Mouse (Mus musculus) induced T-regulatory cell, adult 2 months (primary cell): ENCODE data around the gene Ap4b1.
"Not testable (repeated sequence)": the region's sequence is repeated elsewhere in the genome, so short reads cannot be mapped to it uniquely, and the experiment has no call there.

ENCODE experiments used
- DNase-seq: peaks from one replicate; pipeline ENCODE4 v3.0.0-alpha.2; 2012; ENCODE audit warnings: low read depth

Gene Ap4b1

DNA sequence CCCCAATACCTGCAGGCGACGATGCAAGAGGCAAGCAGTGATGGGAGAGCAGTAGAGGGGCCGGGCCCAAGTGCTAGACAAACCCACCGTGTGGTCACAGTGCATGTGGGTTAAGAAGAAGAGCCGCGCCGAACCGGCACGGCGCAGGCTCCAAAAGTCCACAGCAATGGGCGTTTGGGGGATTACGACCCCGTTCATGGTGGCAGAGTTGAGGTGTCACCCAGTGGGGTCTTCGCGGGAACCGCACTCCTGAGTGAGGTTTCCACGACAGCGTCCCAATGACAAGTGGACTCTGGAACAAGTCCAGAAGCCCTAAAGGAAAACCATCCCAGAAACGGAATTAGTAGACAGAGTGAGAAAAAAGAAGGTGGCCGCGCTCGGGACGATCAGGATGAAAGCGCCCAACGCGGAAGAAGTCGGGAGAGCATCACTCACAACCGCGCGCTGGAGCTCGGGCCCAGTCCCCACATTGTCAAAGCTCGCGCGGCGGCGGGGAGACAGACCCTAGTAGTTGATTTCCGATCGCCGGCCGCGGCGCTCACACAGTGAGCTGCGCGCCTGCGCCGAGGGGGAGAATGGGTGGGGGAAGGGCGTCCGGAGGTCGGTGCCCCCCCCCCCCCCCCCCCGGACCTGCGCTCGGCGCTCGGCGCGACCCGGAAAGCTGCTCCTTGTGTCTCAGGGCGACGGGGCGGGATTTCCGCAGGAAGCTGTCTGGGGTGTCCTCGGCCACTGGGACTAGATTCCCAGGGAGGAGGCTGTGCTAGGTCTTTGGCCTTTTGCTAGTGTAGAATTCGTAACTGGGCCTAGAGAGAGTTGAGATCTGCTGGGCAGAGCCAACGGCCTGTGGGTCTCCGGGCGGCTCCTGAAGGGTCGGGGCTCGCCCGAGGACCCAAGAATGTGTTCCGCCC lies at the start of gene Ap4b1, which contains the start of the genes Dclre1b and Gm43064:
Gene Ap4b1 (plus strand): TSS at position 630 of the 908 bp plus-strand sequence.
Gene Dclre1b (minus strand): TSS at position 554 of the 908 bp plus-strand sequence.
Gene Gm43064 (plus strand): TSS at position 683 of the 908 bp plus-strand sequence.
- peak; percentile 97 for DNase-seq

DNA sequence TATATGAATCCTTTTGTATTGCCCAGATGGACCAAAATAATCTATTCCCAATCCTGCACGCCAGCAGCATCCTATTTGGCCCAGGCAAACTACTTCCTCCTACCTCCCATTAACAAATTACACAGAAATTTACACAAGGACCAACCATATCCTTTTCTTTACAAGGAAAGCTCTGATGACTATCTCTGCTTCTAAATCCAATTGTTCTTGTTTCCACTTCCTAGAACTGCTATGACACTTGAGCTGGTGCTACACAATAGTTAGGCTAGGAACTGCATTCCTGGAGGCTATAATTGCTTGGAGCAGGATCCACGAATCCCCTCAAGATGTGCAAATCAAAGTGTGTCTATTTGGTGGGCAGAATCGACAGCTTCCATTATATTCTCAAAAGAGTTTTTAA lies 42.5 kb upstream of the Ap4b1 start:
- no peak for DNase-seq

DNA sequence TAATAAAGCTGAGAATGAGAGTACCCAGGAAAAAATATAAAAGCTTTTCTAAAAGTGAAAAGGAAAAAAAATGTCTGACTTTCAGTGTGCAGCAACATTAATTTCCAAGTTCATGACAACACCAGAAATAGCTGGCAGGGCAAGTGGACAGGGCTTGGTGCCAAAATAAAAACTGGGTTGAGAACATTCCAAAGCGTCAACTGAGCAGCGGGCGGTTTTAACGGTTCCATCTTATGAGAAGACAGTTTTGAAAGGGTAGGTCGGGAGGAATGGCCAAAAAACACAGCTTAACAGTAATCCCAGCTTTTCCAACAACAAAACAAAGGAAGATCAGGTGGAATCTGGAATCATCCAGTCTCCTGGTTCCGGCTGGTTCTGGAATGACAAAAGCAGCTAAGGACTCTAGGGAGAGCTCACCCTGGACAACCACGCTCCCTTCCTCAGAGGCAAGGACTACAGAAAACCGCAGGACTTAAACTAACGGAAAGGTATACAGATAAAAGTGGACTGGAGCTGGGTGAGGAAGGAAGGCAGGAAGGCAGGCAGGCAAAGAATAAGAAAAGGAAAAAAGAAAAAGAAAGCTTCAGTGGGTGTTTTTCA lies 37.7 kb upstream of the Ap4b1 start:
- no peak for DNase-seq

DNA sequence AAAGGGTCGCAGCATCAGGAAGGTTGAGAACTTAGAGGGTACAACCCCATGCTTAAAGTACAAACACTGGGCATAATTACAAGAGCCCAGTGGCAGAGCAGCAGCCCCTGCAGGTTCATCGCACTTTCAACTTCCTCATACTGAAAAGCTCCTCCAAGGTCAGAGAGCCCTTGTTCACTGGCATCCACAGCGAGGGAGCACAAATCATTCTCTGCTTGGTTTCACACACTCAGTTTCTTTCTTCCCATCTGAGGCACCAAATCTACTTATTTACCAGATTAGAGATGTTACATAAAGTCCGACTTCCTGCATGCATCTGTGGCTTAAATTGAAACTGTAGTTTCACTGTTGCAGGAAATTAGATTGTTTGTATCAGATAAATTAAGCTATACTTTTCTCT lies 36.5 kb upstream of the Ap4b1 start:
- peak; percentile 58 for DNase-seq

DNA sequence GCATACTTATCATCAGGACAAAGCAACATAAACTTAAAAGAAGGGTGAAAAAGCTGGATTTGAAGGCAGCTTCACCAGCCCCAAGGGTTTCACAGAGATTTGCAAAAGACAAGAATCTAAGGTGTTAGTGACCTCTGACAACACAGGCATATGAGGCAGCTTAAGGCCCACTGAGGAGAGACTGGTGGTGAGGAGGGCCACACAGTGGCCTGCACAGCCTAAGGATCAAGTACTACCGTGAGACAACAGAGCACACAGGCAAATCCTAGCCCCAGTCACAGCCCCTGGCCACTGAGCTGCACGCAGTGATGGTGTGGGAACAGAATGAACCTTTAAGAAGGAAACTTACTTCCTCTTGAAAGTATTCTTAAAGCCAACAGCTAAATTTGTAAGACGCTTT lies 35.8 kb upstream of the Ap4b1 start:
- peak; percentile 28 for DNase-seq

DNA sequence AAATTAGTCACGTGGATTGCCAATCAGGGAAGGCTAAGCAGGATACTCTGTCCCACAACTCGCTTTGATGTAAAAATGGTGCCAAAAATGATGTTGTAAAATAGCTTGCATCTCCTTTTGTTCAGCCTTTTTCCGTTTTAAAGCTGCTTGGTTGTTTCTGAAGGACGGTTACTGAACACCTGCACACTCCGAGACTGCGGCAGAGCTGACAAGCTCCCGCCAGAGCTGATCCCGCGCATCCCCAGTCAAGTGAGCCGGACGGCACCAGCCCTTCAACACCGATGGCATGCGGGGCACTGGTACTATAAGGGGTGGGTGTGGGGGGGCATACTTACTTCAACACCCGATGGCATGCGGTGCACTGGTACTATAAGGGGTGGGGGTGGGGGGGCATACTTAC lies 35.3 kb upstream of the Ap4b1 start:
- no peak for DNase-seq

DNA sequence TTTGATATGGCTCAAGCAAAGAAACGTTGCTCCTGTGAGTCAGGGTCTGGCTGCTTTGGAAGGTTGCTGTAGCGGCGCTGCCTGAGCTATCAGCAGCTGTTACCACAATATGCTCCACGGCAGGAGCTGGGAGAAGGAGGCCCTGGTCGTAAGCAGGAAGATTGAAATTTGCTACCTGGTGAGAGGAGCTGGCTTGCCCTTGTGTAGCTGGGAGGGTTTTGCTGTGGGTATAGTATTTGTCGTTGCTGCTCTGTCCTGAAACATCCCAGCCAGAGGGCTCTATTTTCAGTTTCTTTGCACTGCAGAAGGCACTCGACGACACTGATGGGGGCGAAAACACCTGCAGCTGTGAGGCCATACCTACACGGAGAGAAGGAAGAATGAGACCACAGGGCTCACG lies 31.4 kb upstream of the Ap4b1 start:
- DNase-seq, result peak; percentile 3

DNA sequence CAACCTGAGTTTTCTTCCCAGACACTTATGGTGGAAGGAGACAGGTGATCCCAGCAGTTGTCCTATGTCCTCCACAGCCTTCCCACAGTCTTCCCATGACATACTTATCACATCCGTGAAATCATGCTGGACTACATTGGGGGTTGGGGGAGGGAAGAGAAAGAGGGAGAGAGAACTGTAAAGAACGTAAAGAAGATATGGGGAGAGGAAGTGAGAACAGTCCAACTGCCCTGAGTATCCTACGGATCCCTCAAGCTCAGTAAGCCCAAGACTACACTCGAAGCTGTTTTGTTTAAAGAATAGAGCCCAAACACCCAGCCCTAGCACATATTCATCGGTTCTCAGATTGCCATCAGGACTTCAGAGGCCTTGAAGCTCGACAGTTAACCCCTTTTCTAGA lies 30.7 kb upstream of the Ap4b1 start:
- peak; percentile 3 for DNase-seq

DNA sequence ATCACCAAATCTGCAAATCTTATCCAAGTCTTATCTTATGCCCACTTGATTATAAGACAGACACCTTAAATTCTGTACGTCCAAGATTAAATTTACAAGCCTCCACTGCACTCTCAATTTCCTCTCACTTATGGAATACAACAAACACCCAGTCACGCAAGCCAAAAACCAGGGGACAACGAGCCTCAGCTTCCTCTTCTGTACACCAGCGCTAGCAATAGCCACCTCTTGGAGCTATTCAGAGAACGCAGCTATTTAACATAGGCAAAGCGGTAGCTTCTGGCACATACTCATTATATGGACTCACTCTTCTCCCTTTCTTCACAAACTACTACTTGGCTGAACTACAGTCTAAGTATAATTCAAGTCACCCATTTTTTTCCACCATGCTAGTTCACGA lies 30.1 kb upstream of the Ap4b1 start:
- DNase-seq, result no peak

DNA sequence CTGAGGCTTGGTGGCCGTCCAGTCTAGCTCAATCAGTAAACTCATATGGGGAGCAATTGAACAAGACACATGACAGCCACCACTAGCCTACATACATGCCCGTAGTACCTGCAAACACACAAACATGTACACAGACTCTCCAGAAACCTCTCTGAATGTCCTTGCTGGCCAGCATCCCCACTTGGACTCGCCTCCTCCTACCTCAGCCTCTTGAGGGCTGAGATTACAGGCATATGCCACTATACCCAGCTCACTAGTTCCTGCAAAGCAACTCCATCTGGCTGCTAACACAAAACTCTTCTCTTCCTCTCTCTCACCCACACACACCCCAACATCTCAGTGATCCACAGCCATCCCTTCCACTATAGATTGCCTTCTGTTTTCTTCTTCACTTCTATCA lies 29.0 kb upstream of the Ap4b1 start:
- DNase-seq, result peak; percentile 10

DNA sequence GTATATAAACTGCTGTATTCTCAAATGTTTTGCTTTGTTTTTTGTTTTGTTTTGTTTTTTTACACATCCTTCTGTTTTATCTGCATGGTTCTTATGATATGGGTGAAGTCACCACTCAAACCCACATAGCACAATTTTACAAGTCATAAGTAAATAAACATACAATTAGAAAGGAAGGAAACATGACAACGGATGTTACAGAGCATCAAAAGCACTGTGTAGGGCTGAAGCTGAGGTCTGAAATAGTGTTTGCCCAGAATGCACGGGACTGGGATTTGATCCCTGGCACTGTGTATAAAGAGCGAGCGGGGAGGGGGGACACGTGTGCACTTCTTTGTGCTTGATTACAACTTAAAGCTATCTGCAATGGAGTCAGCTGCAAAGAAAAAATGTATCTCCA lies 28.5 kb upstream of the Ap4b1 start:
- DNase-seq, result no peak

DNA sequence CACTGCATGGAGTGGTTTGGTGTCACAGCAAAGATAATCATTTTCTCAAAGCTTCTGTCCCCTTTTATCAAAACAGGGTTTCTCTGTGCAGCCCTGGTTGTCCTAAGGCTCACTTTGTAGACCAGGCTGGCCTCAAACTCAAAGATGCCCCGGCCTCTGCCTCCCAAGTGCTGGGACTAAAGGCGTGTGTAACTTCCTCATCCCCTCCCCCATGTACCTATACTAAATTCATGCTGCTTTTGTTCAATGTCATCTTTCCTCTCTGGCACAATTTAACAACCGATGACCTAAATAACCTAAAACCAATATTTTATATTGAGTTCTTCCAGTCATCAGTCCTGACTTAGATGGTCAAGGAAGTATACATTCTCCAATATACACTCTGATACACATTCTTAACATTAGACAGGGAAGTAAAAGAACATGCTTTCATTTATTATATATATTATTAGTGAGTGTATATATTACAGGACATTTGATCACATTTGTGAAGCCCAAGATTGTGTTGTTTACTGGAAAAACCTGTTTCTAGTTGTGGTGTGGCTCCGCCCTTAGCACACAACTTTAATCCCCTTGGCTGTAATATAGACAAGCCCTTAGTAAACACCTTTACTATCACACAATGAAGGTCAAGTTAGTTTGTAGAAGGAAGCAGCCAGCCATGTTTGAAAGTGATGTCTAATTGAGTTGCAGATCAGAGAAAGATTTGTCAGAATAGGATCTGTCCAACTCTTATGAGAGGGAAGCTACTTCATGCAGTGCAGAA lies 26.3 kb upstream of the Ap4b1 start:
- no peak for DNase-seq

DNA sequence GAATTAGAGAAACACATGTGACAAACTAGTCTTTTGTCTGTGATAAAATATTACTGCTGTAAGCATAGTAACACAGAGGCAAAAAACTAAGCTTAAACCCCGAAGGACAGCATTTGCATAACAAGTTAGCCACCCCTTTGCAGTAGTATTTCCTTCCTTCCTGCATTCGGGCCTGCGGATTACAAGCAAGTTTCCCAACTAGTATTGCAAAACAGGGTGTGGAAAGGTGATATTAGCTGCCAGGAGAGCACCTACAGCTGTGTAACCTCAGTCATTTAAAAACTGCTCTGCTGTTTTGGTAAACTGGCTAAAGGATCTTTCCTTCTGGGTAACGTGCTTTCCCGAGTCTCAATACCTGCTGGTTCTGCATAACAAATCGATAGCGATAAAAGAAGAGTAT lies 22.1 kb upstream of the Ap4b1 start:
- no peak for DNase-seq

DNA sequence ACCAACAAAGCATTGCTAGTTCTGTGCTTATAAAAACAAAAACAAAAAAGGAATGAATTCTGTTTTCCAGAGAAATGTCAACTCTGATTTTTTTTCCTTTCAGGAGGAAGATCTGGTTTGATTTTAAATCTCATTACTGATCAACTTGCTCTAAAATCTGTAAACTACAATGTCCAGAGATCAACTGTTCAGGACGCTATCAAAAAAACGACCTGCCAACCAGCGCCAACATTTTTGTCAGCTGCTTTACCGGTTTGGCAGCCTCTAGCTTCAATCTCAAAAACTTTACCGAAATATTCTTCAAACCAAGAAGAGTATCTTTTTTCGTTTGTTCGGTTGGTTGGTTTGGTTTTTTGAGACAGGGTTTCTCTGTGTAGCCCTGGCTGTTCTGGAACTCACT lies 20.2 kb upstream of the Ap4b1 start:
- no peak for DNase-seq

DNA sequence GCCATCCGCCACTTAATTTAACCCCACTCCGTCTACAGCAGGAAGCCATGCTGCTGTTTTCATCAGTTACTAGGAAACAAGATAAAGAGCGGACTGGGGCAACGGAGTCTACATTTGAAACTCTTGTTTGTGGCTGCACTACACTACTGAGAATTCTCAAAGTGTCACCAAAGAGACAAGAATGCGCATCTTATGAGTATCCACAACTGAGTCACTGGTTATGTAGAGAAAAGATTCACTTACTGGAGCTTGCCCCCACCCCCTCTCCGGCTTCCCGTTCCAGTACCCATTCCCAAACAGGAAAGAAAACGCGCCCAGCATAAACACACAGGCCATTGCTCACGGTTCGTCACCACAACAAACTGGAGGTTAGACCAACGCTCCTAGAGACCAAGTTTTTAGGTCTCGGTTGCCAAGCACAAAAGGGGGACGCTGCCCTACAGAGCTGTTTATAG lies 19.4 kb upstream of the Ap4b1 start:
- DNase-seq, result peak; percentile 86

DNA sequence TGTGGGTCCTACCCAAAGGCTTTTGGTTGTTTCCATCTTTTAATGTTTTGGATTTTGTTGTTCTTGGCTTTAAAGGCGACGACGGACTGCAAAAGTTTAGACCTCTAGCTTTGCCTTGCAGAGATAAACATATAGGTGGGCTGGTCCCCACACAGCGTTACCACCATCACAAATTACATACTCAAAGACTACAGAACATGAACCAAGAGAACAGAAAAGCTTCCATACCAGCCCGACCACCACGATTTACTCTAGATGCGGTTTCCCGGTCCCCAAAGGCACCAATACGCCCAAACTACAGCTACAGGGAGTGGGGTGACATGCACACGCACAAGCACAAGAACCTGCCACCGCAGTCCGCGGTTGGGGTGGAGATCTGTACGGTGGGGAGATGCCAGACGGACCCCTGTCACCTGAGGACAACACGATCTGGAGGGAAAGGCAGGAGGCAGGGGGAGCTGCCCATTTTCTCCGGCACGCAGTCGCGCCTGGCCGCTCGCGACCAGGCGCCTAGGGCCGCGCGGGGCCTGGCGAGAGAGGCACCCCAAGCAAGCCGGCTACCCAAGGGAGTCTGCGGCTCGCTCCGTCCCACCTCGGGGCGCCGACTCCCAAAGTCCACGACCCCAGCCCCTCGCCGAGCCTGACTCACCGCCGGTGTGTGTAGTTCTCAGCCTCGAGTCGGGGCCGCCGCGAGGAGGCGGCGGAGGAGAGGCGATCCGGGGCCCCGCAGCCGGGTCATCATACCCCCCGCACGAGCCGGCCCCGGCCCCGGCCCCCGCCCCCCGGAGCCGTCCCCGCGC lies 18.8 kb upstream of the Ap4b1 start:
- DNase-seq, result no peak

DNA sequence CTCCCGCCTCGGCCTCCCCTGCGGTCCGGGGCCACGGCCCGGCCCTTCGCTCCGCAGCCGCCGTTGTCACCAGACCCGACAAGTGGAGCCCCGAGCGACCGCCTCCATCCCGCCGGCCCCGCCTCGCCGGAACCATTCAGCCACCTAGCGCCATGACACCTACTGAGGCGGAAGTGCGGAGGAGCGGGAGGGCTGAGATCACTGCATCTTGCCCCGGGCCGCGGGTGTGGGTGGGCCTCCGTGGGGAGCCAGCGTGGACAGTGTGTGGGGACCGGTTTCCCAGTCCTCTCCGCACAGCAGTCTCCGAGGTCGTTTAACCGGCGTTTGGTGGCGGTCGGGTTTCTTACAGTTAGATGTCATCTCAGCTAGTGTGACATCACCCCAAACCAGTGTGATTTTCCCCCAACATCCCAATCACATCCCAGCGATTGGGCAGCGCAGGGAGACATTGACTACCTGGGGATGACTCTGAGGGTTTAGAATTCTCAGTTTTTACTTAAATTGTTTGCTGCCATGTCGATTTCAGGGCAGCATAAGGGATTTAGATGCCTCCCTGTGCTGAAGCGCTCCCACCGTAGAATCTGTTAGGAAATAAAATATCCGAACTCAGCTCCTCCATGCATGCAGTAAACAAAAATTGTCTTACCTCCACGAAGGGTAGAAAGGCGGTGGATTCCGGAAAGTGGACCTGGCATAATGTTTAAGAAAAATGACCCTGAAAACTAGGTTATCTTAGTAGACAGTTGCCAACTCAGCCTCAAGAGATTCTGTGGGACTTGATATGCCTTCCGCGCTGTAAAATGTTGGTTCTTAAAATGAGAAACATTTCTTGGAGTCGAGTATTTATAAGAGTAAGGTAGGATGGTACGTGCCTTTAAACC lies 17.9 kb upstream of the Ap4b1 start, which contains the start of gene Hipk1:
Gene Hipk1 (minus strand): TSS at position 334 of the 881 bp plus-strand sequence.
- DNase-seq, result peak; percentile 96

DNA sequence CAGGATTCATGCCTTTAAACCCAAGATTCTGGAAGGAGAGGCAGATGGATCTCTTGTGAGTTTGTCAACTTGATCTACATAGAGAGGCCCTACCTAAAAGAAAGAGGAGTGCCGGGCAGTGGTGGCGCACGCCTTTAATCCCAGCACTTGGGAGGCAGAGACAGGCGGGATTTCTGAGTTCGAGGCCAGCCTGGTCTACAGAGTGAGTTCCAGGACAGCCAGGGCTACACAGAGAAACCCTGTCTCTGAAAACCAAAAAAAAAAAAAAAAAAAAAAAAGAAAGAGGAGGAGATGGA lies 17.3 kb upstream of the Ap4b1 start:
- DNase-seq, result not testable (repeated sequence)

DNA sequence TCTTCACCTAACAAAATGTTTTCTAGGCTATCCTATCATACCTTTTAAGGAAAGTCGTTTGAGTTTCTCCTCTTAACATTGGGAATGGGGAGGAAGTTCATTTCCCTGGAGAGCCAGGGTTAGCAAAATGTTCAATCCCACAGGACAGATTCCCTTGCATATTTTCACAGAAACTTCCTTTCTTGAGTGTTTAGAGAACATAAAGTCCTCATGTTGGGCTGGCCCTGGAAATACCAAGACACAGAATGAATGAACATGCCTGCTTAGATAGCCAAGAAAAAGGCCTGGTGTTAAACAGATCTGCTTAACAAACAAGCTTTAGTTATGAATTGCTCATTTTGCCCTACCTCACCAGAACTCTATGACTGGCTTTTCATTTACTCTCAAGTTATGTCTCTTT lies 16.8 kb upstream of the Ap4b1 start:
- no peak for DNase-seq

DNA sequence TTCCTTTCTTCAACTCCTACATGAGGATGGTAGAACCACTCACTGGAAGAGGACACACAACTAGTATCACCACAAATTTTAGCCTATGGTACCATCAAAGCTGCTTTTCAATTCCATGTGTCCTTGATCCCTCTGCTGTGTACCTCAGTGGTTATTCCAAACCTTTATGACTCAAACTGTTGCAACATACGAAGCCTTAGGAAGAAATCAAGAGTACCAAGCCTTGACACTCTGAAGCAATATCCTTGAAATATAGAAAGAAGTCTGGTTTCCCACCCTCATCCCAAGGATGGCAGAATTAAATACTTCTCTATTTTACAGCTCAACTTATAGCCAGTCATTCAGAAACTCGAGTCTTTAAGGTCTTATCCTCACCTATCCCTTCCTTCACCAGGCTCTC lies 12.9 kb upstream of the Ap4b1 start:
- no peak for DNase-seq

DNA sequence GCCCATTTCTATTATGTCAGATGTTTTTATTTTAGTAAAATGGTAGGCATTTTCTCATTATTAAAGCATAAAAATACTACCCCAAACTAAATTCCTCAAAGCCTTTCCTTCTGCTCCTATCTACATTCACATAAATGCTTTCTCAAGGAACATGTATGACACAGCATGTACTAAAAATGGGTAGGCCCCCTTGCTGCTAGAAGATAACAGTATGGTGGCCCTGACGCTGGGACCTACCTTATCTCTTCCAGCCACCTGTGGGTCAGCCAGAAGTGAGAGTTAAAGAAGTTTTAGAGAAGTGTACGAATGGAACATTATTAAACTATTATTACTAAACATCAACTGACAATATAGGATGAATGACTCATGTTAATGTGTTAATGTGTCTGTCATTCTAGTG lies 9.8 kb upstream of the Ap4b1 start:
- no peak for DNase-seq
